32 mouse cellular contexts compared by ENCODE assay signal in the genomic region with DNA sequence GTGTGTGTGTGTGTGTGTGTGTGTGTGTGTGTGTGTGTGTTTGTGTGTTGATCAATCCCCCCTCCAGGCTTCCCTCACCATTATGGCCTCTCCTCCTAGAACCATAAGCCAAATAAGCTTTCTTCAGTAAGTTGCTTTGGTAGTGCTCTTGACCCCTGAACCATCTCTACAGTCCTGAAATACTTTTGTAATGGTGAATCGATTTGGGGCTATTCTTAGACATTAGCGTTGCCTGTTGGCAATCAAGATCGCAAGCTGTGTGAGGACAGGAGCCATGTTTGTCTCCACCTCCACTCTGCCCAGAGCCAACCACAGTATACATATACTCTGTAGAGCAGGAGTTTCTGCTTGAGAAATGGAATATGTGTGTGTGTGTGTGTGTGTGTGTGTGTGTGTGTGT. TPM values are rescaled to one million over a fixed set of nuclear protein-coding genes. Genes with fewer than 3 reads are reported as not detected.
DNase-seq lines count a peak whose midpoint lies in the region; ATAC-seq and TF ChIP-seq lines count a peak whose summit lies in the region.
"Had no signal": no experiment of that assay in that cellular context is flagged by ENCODE, and none has a peak within 500 bp of the region (broad histone marks: within the 10 kb centered on the region; RNA-seq: fewer than 3 reads in every experiment).

No protein-coding gene starts in this region.

- ATAC-seq in liver, embryonic 12.5 days: no peak
- ATAC-seq: CD4-positive, CD25-positive, alpha-beta regulatory T cell, adult 4 months; forebrain, embryonic 14.5 days; forebrain, embryonic 16.5 days had no signal

- H3K9ac ChIP-seq in liver, adult 2 months (ENCODE audit: low read depth, low read length): peak overlapping the region; percentile 64
- H3K9ac ChIP-seq in liver, embryonic 12.5 days: no peak overlapping the region
- H3K9ac ChIP-seq: embryonic facial prominence, embryonic 13.5 days; embryonic facial prominence, embryonic 15.5 days; forebrain, embryonic 12.5 days had no signal

- TF ChIP-seq CTCF in liver, adult 2 months (IDR thresholded peaks at IDR 0.05; ENCODE audit: low read depth, low read length): no peak

- H3K9me3 ChIP-seq in heart, embryonic 10.5 days: peaks cover 2% of the 10 kb centered on the region; the same call in 1 of the 2 replicates
- H3K9me3 ChIP-seq in liver, embryonic 12.5 days (replicated peaks): no peaks in the 10 kb centered on the region
- H3K9me3 ChIP-seq in hindbrain, embryonic 10.5 days: no peaks in the 10 kb centered on the region
- H3K9me3 ChIP-seq: embryonic facial prominence, embryonic 13.5 days; embryonic facial prominence, embryonic 15.5 days; forebrain, embryonic 10.5 days had no signal

- no peak for DNase-seq in heart, embryonic 10.5 days (ENCODE audit: low spot score)
- DNase-seq in heart, adult 11 months: no peak
- peak; percentile 95 for DNase-seq in liver, adult 2 months (ENCODE audit: extremely low read depth, low read depth, low spot score)
- DNase-seq in 416B (ENCODE audit: low read depth): peak; percentile 61
- DNase-seq in NIH3T3 (ENCODE audit: low read depth): peak; percentile 47
- no peak for DNase-seq in kidney, postnatal 4 days
- no peak for DNase-seq in hindbrain, embryonic 10.5 days (ENCODE audit: low spot score)
- DNase-seq: adrenal gland, adult 2 months; adrenal gland, postnatal 10 days; adrenal gland, postnatal 25 days; B cell, adult 2 months; cerebellum, adult 11 months; cerebellum, adult 18-20 months; cerebellum, adult 8-10 months; cerebellum, adult 9-11 months; cerebellum, postnatal 14 days; cerebellum, postnatal 36 days; embryo, embryonic 11 days had no signal

- 0 out of 2 replicates have a peak, but pooled peaks cover 7% of the 10 kb centered on the region for H3K36me3 ChIP-seq in heart, embryonic 10.5 days
- H3K36me3 ChIP-seq in liver, adult 2 months (ENCODE audit: control insufficient read depth, insufficient read depth, low read length): peaks cover 2% of the 10 kb centered on the region; the same call in 1 of the 2 replicates
- H3K36me3 ChIP-seq in liver, embryonic 12.5 days: no peaks in the 10 kb centered on the region
- no peaks in the 10 kb centered on the region for H3K36me3 ChIP-seq in hindbrain, embryonic 10.5 days
- H3K36me3 ChIP-seq: embryonic facial prominence, embryonic 13.5 days; embryonic facial prominence, embryonic 15.5 days; forebrain, embryonic 10.5 days; forebrain, embryonic 12.5 days; G1E had no signal

- H3K79me2 ChIP-seq in liver, adult 2 months (ENCODE audit: control insufficient read depth, insufficient read depth, low read length): peaks cover 6% of the 10 kb centered on the region

- H3K27ac ChIP-seq in heart, embryonic 10.5 days: peak overlapping the region; percentile 24; the same call in 1 of the 2 replicates
- peak overlapping the region; percentile 97 for H3K27ac ChIP-seq in liver, adult 2 months (replicated peaks; ENCODE audit: insufficient read depth, low read depth, low read length)
- H3K27ac ChIP-seq in liver, embryonic 12.5 days: no peak overlapping the region
- H3K27ac ChIP-seq in hindbrain, embryonic 10.5 days: no peak overlapping the region
- H3K27ac ChIP-seq: embryonic facial prominence, embryonic 13.5 days; embryonic facial prominence, embryonic 15.5 days; forebrain, embryonic 10.5 days; forebrain, embryonic 12.5 days had no signal

- H3K27me3 ChIP-seq in heart, embryonic 10.5 days (ENCODE audit: insufficient read depth, poor library complexity, severe bottlenecking): no peaks in the 10 kb centered on the region
- no peaks in the 10 kb centered on the region for H3K27me3 ChIP-seq in liver, adult 2 months (ENCODE audit: control insufficient read depth, insufficient read depth, low read length)
- H3K27me3 ChIP-seq in liver, embryonic 12.5 days (replicated peaks): 0 out of 2 replicates have a peak, but pooled peaks cover 3% of the 10 kb centered on the region
- peaks cover 11% of the 10 kb centered on the region; the same call in 1 of the 2 replicates for H3K27me3 ChIP-seq in hindbrain, embryonic 10.5 days (ENCODE audit: insufficient read depth, poor library complexity, severe bottlenecking)
- H3K27me3 ChIP-seq: CH12.LX; embryonic facial prominence, embryonic 13.5 days; embryonic facial prominence, embryonic 15.5 days had no signal

- no peak overlapping the region for H3K4me3 ChIP-seq in heart, embryonic 10.5 days
- H3K4me3 ChIP-seq in liver, adult 2 months (ENCODE audit: insufficient read depth, low read depth, low read length): no peak overlapping the region
- no peak overlapping the region for H3K4me3 ChIP-seq in liver, embryonic 12.5 days
- no peak overlapping the region for H3K4me3 ChIP-seq in hindbrain, embryonic 10.5 days
- H3K4me3 ChIP-seq: embryonic facial prominence, embryonic 13.5 days; embryonic facial prominence, embryonic 15.5 days; erythroblast, embryonic 14.5 days; forebrain, embryonic 10.5 days; forebrain, embryonic 12.5 days had no signal

- TF ChIP-seq POLR2A in liver, adult 2 months (IDR thresholded peaks at IDR 0.05; ENCODE audit: extremely low read depth, insufficient read depth, low read length): no peak

- H3K4me1 ChIP-seq in heart, embryonic 10.5 days: peaks cover 31% of the 10 kb centered on the region
- H3K4me1 ChIP-seq in liver, adult 2 months (ENCODE audit: control insufficient read depth, insufficient read depth, low read length): peaks cover 12% of the 10 kb centered on the region; the same call in 1 of the 2 replicates
- peaks cover 20% of the 10 kb centered on the region for H3K4me1 ChIP-seq in liver, embryonic 12.5 days
- H3K4me1 ChIP-seq in hindbrain, embryonic 10.5 days (replicated peaks): peaks cover 27% of the 10 kb centered on the region

- H3K4me2 ChIP-seq in liver, embryonic 12.5 days: no peak overlapping the region
- H3K4me2 ChIP-seq: embryonic facial prominence, embryonic 13.5 days; embryonic facial prominence, embryonic 15.5 days; forebrain, embryonic 12.5 days had no signal

- 62% methylated on average over 3 of the region's 3 CpGs for WGBS in heart, embryonic 10.5 days
- 14% methylated on average over 3 of the region's 3 CpGs for WGBS in liver, adult 2 months
- 79% methylated on average over 3 of the region's 3 CpGs for WGBS in liver, embryonic 12.5 days (ENCODE audit: insufficient replicate concordance)
- 90% methylated on average over 3 of the region's 3 CpGs for WGBS in hindbrain, embryonic 10.5 days

RNA-seq across cellular contexts. Expression of a gene that starts 14.2 kb away (rescaled TPM):
- 0.57 and 2.6 TPM in 2 replicates for polyA plus RNA-seq in heart, embryonic 10.5 days (2016; fragmentation: Nextera tagmentation; extraction: Ambion mirVana)
- not detected in 2 replicates for total RNA-seq in liver, adult 2 months (2014; rRNA removed)
- polyA plus RNA-seq in liver, adult 2 months (2012; rRNA removed): not detected in 2 replicates
- polyA plus RNA-seq in liver, embryonic 12.5 days (2016; fragmentation: Nextera tagmentation; extraction: Ambion mirVana): 0.51 and 1.7 TPM in 2 replicates
- 1.6 and 3.8 TPM in 2 replicates for polyA plus RNA-seq in hindbrain, embryonic 10.5 days (2016; fragmentation: Nextera tagmentation; extraction: Ambion mirVana)
- total RNA-seq: common myeloid progenitor, adult 5-6 weeks; G1E had no signal
- polyA plus RNA-seq: adrenal gland, adult 2 months; brain, embryonic 14.5 days; embryonic facial prominence, embryonic 11.5 days; forebrain, embryonic 14.5 days; G1E had no signal

Comparison
In these comparisons a context has a peak if more than half of its experiments do, and no peak if none do; other contexts are left out.
1. H3K27ac ChIP-seq: peak in heart, embryonic 10.5 days (single experiment) and liver, adult 2 months (single experiment); none in liver, embryonic 12.5 days (single experiment) and hindbrain, embryonic 10.5 days (single experiment).
2. DNase-seq: peak in liver, adult 2 months (single experiment), 416B (single experiment) and NIH3T3 (single experiment); none in heart, embryonic 10.5 days (single experiment), heart, adult 11 months (single experiment), kidney, postnatal 4 days (0 of 2) and hindbrain, embryonic 10.5 days (single experiment).